Mouse (Mus musculus): ENCODE measurements around the gene Dpp6.

The Dpp6 gene

DNA sequence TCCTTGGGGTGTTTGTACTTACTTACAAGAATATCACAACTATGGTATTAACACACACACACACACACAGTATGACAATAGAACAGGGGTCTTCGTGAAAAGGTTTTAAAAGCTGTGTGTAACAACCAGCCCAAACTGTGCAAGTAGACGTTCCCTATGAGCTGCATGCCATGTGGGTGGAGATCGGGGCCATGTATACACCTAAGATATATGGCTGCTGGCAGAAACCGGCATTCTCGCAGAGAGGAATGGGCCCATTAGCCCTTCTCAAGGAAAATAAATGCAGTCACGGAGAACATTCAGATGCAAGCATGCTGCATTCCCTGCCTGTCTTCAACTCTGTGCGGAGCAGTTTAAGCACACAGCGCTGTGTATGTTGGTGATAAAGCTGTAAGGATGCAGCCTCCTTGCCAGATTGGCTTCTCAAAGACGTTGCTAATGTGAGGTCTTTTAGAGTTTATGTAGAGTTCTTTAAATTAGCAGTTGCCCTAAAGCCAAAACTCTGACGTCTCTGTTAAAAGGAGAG, 461.2 kb downstream of the Dpp6 start:
- in situ Hi-C loops (cut with MboI, MseI) = no loop called here

DNA sequence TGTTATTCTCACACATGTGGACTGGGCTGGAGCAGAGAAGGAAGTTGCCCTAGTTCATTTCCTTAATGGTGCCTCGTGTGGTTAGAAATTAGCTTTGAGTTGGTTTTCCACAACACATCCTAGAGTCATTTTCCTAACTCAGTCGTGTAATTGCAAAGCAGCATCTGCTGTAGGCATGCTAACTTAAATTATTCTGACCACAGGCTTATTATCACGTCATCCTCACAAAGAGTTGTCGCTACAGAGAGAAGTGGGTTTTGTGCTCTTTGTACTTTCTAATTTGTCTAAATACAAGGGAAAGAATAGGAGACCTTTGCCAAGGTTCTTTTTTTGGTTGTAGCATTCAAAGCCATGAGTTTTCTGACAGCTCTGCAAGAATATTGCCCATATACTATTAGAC, 469.9 kb downstream of the Dpp6 start:
- in situ Hi-C loops (cut with MboI, MseI) = no loop called here

DNA sequence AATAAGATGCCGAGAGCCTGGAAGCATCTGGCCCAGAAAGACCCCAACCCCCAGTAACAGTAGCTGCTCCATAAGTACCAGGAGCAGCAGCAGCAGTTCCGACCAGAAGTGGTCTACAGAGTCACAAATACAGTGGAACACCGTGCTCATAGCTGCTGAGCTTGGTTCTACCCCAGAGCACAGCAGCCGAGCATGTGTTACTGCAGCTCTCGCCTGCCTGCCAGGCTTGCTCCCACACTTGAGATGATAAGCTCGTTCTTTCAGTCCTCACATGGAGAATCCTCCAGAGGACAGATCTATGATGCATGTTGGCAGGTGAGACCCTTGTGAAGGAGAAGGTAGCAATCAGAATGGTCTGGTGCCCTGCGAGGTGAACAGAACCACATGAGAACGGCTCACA, 474.4 kb downstream of the Dpp6 start:
- in situ Hi-C loops (cut with MboI, MseI) = no loop called here

DNA sequence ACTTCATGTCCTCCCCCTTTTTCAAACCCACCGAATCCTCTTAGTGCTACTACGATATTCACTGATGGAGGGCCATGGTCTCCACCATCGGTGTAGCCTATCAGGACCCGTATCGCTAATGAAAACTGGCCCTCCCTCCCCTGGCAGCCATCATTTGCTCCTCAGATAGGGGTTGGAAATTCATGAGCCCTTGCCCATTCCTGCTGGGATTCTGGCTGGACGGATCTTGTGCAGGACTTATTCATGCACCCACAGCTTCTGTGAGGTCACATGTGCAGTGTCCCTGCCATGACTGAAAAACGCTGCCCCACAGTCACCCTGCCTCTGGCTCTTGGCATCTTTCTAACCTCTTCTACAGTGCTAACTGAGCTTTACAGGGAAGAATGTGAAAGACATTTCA, 475.2 kb downstream of the Dpp6 start:
- in situ Hi-C loops (cut with MboI, MseI) = no loop called here

DNA sequence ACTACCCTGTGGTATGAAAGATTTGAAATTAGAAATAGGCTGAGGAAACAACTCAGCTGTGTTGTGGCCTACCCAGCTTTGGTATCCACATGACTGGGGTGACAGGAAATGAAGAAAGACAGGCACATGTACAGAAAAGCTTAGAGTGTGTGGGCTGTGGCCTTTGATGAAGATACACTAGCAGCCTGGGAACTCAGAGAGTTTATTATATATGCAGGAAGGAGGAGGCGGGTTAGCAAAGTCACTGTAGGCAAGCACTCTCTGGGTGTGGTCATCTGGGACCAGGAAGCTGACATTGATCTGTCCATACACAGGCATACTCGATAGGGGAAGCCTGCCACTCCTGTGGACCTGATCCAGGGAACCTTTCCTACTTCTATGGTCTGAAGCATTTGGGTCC, 487.1 kb downstream of the Dpp6 start:
- in situ Hi-C loops (cut with MboI, MseI) = no loop called here

DNA sequence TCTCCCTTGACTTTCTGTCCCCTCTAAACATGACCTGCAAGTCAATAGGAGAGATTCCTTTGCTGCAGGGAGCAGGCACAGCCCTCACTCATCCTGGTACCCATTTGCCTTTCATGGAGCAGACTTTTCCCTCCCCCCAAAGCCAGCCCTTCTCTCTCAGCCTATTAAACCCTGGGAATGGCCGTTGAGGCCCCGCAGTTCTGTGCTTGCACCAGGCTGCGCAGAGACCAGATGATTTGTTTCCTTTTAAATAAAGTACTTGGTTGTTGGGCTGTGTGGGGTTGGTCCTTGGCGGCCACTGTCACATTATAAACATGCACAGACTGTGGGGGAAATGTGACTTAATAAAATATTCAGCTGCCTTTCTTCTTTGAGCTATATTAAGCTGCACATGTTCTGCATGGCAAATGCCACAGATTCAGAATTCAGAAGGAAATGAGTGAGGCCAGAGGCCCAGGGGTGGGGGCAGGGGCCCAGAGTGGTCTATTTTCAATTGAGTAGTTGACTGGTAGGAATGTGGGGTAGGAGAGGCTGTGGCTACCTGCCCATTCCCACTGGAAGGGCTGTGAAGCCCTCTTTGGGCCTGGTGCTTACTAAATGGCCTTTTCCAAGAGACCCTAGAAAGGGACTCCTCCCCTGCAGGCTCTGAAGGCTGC, 489.6 kb downstream of the Dpp6 start:
- in situ Hi-C loops (cut with MboI, MseI) = no loop called here

DNA sequence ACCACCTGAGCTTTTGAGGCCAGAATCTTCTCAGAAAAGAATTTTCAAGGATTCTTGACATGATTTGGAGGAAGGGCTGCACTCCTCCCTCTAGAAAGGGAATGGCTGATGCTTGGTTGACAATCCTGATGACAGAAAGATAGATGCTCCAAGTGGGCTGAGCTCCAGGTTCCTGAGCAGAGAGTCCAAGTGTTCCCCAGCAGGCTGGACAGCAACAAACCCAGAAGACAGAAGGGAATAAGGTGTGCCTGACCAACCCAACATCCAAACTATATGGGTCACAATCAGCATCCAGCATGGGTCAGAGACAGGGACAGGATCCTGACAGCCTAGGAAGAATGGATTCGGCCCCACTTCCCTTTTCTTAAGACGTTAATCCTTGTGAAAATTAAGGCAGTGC, 493.2 kb downstream of the Dpp6 start:
- in situ Hi-C loops (cut with MboI, MseI) = no loop called here

DNA sequence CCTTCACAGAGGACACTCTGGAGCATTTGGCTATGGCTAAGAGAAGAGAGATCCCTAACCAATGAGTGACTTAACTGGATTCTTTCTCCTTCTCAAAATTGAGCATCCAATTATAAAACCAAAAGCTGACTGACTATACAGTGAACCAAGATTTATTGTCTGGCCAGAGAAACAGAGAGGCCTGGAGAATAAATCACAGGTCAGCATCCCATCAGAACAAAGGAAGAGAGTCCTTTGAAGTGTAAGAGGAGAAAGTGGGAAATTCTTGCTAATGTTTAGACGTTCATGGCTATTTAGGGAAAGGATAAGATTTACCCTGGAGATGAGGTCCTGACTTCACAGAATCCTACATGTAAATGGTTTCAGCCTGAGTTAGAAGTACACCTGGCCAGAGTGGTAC, 499.7 kb downstream of the Dpp6 start:
- in situ Hi-C loops (cut with MboI, MseI) = no loop called here

DNA sequence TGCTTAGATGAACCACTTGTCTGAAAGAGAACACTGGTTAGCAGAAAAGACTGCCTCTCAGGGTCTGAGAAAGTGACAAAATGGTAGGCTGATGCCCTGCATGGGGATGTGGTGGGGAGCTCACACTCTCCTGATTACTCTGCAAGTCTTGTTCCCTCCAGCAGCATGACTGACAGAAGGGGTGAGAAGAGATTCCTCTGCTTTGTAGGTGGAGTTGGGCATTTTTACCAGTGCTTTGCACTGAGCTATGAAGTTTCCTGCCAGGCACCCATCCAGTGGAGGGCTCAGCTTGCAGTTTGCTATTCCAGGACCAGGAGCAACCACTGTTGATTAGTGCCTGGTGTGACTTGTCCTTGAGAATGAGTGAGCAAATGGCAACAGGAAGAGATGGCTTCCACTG, 500.3 kb downstream of the Dpp6 start:
- in situ Hi-C loops (cut with MboI, MseI) = no loop called here

DNA sequence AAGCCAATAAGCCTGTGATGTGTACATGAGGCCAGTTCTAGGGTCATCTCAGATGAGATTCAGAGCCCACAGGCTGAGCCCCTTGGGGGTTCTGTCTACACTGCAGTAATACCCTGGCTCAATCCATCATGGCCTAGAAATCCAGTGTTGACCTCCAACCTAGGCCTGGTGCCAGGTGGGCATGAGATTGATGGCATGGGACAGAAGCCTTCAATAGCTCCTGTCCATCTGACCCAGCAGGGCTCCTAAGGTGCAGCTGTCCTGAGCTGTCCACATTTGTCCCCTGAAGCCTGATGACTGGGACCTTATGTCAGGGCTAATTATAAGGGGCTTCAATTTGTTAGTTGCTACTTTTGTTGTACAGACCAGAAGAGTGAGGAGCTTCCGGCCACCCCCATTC, 500.8 kb downstream of the Dpp6 start:
- in situ Hi-C loops (cut with MboI, MseI) = no loop called here

DNA sequence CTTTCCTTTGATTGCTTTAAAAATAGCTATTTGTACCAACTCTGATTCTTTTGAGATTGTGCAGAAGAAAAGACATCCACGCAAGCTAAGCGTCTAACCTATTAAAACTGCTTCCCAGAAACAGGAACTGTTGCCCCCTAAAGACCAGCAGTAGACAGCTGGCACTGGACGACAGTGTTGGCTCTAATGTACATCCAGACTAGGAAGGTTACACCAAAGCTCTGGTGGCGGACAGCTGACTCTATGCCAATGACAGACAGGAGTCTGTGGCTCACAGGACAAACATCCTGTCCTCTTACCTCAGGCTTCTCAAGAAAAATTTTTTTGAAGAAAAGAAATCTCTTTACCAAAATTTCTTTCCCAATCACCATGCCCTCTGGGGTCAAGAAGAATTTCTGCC, 502.7 kb downstream of the Dpp6 start:
- in situ Hi-C loops (cut with MboI, MseI) = no loop called here

DNA sequence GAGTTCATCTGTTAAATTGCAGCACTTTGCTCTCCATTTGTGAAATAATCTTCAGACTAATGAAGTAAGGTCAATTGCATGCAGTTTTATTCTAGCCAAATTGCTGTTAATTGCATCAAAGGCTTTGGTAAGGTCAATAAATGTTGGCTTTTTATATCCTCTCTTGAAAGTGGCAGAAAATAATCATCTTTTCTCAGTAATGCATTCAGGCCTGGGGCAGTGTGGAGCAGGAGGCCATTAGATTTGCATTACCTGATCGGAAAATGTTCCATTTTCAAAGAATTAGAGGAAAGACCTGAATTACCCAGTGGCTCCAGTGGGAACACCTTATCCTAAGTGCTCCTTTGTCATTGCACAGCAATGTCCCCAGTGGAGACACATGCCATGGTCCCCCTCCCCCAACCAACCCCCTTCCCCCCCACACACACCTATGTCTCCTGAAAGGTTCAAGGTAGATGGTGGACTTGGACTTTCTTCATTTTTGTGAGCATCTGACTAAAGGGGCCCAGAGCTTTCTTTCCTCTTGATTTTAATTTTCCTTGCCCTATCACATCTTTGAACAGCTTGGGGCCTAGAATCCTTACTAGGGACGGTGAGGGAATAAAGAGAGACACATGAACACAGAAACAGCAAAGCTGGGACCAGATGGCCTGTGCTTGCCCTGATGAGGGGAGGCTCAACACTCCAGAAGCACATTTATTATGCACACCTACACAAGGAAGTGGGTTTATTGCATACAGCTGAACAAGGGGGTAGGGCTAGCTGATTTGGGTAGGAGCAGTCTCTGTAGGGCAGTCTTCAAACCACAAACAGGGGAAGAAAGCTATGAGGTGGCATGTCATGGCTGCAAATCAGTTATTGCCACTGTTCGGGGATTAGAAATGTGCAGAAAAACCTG, 506.1 kb downstream of the Dpp6 start:
- in situ Hi-C loops (cut with MboI, MseI) = no loop called here

DNA sequence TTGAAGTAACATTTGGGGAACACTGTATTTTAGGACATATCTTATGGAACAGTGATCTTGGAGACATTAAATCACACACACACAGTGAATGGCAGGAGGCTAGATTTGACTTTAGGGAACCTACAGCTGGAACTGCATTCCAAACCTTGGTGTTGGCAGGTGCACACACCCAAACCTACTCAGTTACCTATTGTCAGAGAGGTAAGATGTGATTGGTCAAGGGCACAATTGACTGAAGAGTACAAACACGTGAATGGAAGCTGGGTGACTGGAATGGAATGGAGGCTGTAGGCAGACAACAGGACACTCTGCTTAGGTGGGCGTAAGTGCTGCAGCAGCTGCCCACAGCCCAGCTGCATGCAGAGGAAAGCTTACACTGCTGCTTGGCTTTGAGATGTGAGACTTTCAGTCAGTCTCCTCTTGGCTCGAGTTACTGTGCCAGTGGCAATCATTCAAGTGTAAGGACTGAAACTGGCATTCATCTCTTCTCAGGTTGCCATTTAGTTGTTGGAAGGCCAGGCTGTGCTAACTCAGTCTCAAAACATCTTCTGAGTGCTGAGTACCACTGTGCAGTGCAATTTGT, 507.4 kb downstream of the Dpp6 start:
- in situ Hi-C loops (cut with MboI, MseI) = no loop called here

DNA sequence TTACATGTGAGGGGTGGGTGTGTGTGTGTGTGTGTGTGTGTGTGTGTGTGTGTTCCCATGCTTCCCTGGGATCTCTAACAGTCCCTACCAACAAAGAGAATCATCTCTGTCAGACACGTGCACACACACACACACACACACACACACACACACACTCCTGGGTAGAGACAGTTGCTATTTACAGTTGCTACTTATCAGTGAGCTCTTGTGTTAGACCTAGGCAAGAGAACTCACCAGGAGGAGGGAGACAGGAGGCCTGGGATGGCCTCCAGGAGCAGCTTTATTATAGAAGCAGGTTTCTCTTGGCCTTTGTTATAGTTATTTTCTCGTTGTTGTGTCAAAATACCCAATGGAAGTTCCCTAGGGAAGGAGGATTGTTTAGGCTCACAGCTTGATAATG, 519.7 kb downstream of the Dpp6 start:
- in situ Hi-C loops (cut with MboI, MseI) = no loop called here

DNA sequence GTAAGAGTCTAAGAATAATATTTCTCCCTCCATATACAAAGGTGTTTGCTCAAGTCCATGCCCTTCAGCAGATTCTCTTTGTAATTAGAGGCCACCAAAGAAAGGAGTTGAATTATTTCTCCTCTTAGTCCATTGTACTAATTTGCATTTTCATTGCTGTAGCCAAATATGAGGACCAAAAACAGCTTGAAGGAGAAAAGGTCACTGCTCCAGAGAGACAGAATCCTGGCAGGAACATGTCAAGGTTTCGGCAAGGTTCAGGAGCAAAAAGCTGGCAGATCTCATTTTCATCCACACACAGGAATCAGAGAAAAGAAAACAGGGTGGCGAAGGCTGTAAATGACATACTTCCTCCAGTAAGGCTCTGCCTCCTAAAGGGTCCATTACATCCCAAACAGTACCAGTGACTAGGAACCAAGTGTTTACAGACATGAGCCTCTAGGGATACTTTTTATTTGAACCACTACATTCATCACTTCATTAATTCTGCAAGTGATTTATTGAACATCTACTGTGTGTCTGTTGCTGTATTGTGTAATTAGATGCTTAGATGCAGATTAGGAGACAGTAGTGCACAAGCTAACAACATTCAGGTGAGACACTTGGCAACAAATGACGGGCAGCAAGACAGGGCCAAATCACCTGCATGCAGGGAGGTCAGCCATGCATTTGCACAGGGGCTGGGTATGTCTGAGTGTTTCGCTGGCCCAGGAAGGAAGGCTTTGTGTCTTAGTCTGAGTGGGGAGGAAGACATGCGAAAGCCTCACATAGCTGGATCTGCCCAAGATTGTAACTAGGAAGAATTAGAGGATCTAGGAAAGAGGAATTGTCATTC, 522.4 kb downstream of the Dpp6 start:
- in situ Hi-C loops (cut with MboI, MseI) = no loop called here

DNA sequence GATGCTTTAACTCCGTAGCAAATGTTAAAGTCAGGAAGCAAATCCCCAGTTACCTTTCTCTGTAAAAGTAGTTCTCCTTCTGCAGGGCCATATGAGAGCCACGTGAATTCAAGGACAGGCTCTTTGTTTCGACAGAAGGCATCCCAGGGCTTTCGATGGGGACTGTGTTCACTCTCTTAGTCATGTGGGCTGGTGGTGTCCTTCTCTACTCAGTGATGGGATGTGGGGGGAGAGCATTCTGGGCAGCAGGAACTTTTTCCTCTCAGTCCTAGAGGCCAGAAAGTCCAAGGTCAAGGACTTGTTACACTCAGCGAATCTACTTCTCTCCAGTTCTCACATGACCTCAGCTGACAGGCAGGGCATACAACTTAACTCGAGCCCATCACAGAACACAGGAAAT, 525.3 kb downstream of the Dpp6 start:
- in situ Hi-C loops (cut with MboI, MseI) = no loop called here

DNA sequence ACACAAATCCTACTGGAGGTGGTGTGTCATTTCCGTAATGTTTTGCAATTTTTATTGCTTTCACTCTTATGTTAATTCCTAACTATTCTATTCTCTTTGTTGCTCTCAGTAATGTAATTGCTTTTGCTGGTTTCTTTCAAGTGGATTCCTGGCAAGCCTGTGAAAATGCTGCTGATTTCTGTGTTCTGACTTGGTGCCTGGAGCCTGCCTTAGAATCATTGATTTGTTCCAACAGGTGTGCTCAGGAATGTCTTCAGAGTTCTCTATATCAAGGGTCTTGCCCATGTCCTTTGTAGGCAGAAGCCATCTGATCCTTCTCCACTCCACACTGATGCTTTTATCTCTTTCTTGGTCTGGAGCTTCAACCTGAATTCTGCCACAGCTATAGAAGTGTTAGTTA, 526.6 kb downstream of the Dpp6 start:
- in situ Hi-C loops (cut with MboI, MseI) = no loop called here

DNA sequence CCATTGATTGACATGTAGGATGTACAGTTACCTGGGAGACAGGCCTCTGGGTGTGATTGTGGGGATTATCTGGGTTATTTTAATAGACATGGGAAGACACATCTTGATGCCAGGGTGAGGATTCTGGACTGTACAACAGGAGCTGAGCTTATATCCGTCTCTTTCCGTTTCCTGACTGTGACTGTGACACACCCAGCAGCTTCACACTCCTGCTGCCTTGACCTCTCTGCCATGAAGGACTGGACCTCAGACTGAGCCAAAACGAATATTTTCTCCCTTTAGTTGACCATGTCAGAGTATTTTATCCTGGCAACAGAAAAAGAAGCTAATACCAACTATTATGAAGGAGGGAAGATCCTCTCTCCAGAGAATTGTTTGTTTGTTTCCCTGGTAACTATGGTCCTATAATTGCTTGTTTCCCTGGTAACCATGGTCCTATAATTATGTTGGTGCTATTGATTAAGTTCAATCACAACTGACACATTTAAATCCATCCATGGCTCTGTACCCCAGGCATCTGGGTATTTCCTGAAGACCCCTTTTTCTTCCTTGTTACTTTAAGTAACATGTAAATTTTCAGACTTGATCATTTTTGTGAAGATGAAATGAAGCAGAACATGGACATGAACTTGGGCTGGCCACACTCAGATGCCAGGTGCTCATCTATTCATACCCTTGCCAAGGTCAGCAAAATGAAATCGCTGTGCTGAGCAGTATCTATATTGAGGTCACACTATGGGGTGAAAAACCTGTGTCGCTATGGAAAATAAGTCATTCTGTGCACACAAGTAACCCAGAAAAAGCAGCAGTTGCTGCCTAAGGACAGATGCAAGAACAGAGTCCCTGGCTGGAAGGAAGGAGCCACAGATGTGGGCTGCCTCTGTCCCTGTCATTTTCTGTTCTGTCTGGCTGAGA, 531.4 kb downstream of the Dpp6 start:
- in situ Hi-C loops (cut with MboI, MseI) = no loop called here

DNA sequence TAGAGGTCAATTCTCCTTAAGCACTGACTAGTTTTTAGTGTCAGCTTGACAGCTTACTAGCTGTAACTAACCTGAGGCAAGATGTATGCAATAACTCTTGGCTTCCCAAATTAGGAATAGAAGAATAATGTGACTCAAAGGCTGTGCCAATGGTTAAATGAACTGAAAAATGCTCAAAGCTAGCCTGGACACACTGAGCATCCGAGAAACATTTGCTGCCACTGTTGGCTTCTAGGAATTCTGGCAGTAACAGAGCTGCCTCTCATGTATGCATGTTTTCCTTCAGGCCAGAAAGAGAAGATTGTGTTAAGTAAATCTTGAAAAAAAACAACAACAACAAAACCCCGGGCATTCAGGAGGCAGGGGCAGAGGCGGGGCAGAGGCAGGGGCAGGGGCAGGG, 540.6 kb downstream of the Dpp6 start:
- in situ Hi-C loops (cut with MboI, MseI) = no loop called here

DNA sequence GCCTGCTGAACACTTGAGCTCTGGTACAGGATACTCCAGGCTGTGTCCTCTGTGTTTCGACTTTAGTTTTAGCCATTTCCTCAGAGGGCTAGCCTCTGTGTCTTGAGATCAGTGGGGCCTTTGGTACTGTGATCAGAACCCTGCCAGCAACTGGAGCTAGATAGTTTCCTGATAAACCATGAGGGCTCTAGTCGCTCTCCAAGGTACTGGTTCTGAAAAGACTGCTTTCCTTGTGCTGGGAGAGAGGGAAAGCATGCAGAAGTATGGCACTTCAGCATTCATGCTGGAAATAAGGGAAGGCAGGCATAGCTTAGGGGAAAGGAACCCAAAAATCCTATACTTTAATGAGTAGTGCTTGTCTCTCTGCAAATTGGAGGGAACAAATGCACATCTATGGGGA, 548.9 kb downstream of the Dpp6 start:
- in situ Hi-C loops (cut with MboI, MseI) = no loop called here

DNA sequence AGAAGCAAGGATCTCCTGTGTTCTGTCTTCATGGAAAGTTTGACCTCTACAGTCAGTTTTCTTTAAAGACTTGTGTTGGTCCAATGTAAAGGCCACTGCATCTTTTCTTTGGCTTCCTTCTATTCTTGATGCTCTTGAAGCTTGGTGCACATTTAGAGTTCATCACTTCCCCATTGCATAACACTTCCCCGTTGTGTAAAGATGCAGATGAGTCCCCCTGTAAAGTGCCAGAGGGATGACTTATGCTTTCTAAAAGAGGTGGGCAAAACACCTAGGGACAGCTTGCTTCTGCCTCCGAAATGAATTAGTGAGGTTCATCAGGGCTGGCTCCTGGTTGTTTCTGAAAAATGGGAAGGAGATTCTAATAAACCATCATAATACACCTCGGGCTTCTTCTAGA, 553.8 kb downstream of the Dpp6 start:
- in situ Hi-C loops (cut with MboI, MseI) = no loop called here

Data from regulatory T cell (primary cell).